Mouse (Mus musculus): ENCODE measurements at regions not wholly inside any gene's neighbourhood (a gene's known extent, or its start where the extent isn't known, plus 50 kb on each side); places are given as distances from the start of the nearest gene placed in this dataset.

- TF ChIP-seq CTCF (IDR thresholded peaks at IDR 0.05; ENCODE audit: borderline replicate concordance, insufficient read depth, low read length) (no peak), POLR2A (IDR thresholded peaks at IDR 0.05; ENCODE audit: low read depth, low read length) (no peak)
Observed at GRCm38 (mm10) chr11:52502759-52503365, 106.6 kb downstream of the 9530068E07Rik start.

Data from embryonic fibroblast, embryonic 13.5 days (primary cell).